Mouse (Mus musculus): Measurements from ENCODE around the gene Kifc3.

The Kifc3 gene

DNA sequence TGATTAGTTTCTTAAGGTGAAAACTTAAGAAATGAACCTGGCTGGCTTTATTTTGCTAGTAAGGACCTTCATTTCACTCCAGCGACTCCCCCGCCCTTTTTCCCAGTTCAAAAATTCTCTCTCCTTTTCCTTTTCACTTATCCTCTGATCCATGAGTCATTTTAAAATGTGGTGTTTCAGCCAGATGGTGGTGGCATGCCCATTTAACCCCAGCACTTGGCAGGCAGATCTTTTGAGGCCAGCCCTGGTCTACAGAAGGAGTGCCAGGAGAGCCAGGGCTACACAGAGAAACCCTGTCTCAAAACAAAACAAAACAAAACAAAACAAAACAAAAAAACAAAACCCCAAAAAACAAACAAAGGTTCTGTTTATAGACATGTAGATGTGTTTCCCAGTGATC lies 138.1 kb downstream of the Kifc3 start:
- H3K27me3 ChIP-seq (ENCODE audit: insufficient read depth, low read length): no peaks in the 10 kb centered on the region
- TF ChIP-seq POU5F1 (IDR thresholded peaks at IDR 0.05; ENCODE audit: borderline replicate concordance, low read length) (no peak), NANOG (IDR thresholded peaks at IDR 0.05; ENCODE audit: borderline replicate concordance, low read length) (no peak)

DNA sequence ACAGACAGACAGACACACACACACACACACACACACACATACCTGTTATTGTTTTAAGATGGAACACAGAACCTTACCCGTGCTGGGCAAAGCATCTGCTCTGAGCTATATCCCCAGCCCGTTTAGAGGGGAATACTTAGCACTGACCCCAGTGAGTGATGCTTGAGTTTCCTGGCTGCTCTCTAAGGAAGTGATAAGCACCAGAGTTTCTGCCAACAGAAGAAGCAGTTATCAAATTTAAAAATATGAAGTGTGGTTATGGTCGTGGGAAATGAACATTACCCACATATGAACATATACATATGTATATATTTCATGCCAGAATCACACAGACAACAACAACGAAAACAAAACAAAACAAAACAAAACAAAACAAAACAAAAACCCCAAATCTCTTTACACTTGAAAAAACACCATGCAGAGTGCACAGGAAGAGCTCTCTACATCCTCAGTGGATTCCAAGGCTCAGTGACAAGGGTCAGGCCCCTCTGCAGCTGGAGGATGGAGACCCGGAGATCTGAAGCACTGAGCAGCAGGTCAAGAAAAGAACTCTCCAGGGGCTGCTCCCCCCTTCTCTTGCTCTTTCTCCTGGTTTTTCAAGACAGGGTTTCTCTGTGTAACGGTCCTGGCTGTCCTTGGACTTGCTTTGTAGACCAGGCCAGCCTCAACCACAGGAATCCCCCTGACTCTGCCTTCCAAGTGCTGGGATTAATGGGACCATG lies 142.6 kb downstream of the Kifc3 start:
- Histone ChIP-seq H3K27me3 (ENCODE audit: insufficient read depth, low read length) (no peaks in the 10 kb centered on the region), H3K4me3 (replicated peaks; ENCODE audit: low read length) (no peak overlapping the region), H3K4me1 (replicated peaks; ENCODE audit: low read depth, low read length) (peaks cover 12% of the 10 kb centered on the region), H3K9me3 (ENCODE audit: low read length) (no peaks in the 10 kb centered on the region), H3K36me3 (ENCODE audit: insufficient read depth, low read length) (no peaks in the 10 kb centered on the region)
- TF ChIP-seq CTCF (conservative IDR thresholded peaks at IDR 0.05; ENCODE audit: low read length) (no peak), NANOG (IDR thresholded peaks at IDR 0.05; ENCODE audit: borderline replicate concordance, low read length) (no peak), POU5F1 (IDR thresholded peaks at IDR 0.05; ENCODE audit: borderline replicate concordance, low read length) (no peak)

More for the DNA sequence above, 138.1 kb downstream of the Kifc3 start:
- no peaks in the 10 kb centered on the region for H3K36me3 ChIP-seq (ENCODE audit: insufficient read depth, low read length)
- H3K9me3 ChIP-seq (ENCODE audit: low read length): no peaks in the 10 kb centered on the region
- no peak overlapping the region for H3K4me3 ChIP-seq (replicated peaks; ENCODE audit: low read length)
- peaks cover 17% of the 10 kb centered on the region for H3K4me1 ChIP-seq (replicated peaks; ENCODE audit: low read depth, low read length)

DNA sequence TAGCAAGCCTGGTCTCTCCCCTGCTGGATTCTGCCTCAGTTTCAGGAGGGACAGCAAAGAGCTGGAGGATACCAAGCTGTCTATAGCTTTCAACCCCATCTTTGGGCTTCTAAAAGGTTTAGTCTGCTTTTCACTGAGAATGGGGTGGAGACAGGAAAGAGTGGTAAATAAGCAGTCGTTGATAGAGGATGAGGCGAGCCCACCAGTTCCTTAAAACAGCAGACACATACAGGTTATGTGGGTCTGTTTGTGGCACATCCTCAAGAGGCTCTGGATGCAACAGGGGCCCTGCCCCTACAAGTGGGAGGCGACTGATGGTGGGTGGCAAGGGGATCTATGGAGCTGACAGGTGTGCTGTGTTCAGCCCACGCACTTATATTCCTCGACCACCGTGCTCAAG lies 144.0 kb downstream of the Kifc3 start:
- H3K27me3 ChIP-seq (ENCODE audit: insufficient read depth, low read length): no peaks in the 10 kb centered on the region
- H3K4me1 ChIP-seq (replicated peaks; ENCODE audit: low read depth, low read length): peaks cover 13% of the 10 kb centered on the region
- no peak for TF ChIP-seq CTCF (conservative IDR thresholded peaks at IDR 0.05; ENCODE audit: low read length)
- no peak for TF ChIP-seq NANOG (IDR thresholded peaks at IDR 0.05; ENCODE audit: borderline replicate concordance, low read length)
- TF ChIP-seq POU5F1 (IDR thresholded peaks at IDR 0.05; ENCODE audit: borderline replicate concordance, low read length): no peak
- H3K36me3 ChIP-seq (ENCODE audit: insufficient read depth, low read length): no peaks in the 10 kb centered on the region
- H3K9me3 ChIP-seq (ENCODE audit: low read length): no peaks in the 10 kb centered on the region
- H3K4me3 ChIP-seq (replicated peaks; ENCODE audit: low read length): no peak overlapping the region

DNA sequence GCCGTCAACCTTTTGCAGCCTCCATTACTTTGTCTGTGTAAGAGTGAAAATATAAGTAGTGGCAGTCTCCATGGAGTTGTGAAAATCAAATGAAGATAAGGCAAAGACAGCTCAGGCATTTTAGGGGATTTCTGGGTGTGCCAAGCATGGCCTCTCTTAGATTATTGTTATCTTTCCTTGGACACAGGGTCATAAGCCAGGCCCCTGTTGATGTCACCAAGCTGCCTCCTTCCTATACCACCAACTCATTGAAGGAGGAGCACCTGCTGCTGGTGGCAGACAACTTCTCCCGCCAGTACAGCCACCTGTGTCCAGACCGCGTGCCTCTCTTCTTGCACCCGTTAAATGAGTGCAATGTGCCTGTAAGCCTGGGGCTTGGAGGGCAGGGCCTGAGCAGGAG lies 146.2 kb downstream of the Kifc3 start:
- no peak overlapping the region for H3K4me3 ChIP-seq (replicated peaks; ENCODE audit: low read length)
- H3K9me3 ChIP-seq (ENCODE audit: low read length): no peaks in the 10 kb centered on the region
- no peaks in the 10 kb centered on the region for H3K27me3 ChIP-seq (ENCODE audit: insufficient read depth, low read length)
- H3K4me1 ChIP-seq (replicated peaks; ENCODE audit: low read depth, low read length): peaks cover 4% of the 10 kb centered on the region
- H3K36me3 ChIP-seq (ENCODE audit: insufficient read depth, low read length): no peaks in the 10 kb centered on the region
- TF ChIP-seq CTCF (conservative IDR thresholded peaks at IDR 0.05; ENCODE audit: low read length) (no peak), POU5F1 (IDR thresholded peaks at IDR 0.05; ENCODE audit: borderline replicate concordance, low read length) (no peak), NANOG (IDR thresholded peaks at IDR 0.05; ENCODE audit: borderline replicate concordance, low read length) (no peak)

DNA sequence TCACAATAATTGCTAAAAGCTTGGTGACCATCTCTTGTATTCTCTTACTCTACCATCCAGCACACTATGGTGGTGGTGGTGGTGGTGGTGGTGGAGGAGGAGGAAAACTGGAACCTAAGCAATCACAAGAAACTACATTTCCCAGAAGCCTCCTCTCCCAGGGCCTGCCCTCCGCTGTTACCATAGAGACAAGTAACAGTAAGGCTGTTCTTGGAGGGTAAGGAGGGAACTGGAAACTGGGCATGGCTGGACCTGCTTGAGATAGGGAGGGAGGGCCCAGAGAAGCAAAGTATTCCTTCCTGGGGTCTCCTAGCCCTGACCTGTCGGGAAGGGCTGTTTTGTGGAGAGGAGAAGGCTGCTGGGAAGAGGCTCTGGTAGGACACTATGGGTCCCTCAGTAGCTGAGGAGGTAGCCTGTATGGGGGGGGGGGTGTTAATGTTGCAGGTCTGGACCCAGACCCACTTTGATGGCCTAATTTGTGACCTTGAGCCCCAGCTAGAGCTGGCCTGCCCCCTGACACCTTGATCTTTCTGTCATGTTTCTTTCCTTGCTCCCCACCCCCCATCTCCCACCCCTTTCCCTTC lies 147.6 kb downstream of the Kifc3 start, which contains the start of gene Drc7:
TSS of gene Drc7 (plus strand) at position 177 of the 584 bp plus-strand sequence.
- Histone ChIP-seq H3K4me3 (replicated peaks; ENCODE audit: low read length) (no peak within 1 kb of the TSS), H3K4me1 (replicated peaks; ENCODE audit: low read depth, low read length) (peaks cover 4% of the 10 kb centered on the region), H3K27me3 (ENCODE audit: insufficient read depth, low read length) (no peaks in the 10 kb centered on the region), H3K9me3 (ENCODE audit: low read length) (no peaks in the 10 kb centered on the region), H3K36me3 (ENCODE audit: insufficient read depth, low read length) (no peaks in the 10 kb centered on the region)
- TF ChIP-seq POU5F1 (IDR thresholded peaks at IDR 0.05; ENCODE audit: borderline replicate concordance, low read length): no peak
- no peak for TF ChIP-seq CTCF (conservative IDR thresholded peaks at IDR 0.05; ENCODE audit: low read length)
- no peak for TF ChIP-seq NANOG (IDR thresholded peaks at IDR 0.05; ENCODE audit: borderline replicate concordance, low read length)

DNA sequence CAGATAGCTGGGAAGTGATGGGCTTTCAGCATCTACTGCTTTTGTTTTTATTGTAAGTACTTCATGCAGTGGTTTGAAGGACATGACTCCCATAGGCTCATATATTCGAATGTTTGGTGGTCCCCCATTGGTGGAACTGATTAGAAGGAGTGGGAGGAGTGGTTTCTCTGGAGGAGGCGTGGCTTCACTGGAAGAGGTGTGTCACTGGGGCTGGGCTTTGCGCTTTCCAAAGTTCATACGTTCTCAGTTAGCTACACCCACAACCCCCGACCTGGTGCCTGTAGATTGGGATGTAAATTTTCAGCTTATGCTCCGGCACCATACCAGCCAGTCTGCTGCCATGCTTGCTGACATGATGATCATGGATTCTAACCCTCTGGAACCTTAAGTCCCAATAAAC lies 148.2 kb downstream of the Kifc3 start:
- no peaks in the 10 kb centered on the region for H3K36me3 ChIP-seq (ENCODE audit: insufficient read depth, low read length)
- TF ChIP-seq CTCF (conservative IDR thresholded peaks at IDR 0.05; ENCODE audit: low read length): no peak
- no peak for TF ChIP-seq NANOG (IDR thresholded peaks at IDR 0.05; ENCODE audit: borderline replicate concordance, low read length)
- no peak for TF ChIP-seq POU5F1 (IDR thresholded peaks at IDR 0.05; ENCODE audit: borderline replicate concordance, low read length)
- peaks cover 4% of the 10 kb centered on the region for H3K4me1 ChIP-seq (replicated peaks; ENCODE audit: low read depth, low read length)
- H3K4me3 ChIP-seq (replicated peaks; ENCODE audit: low read length): no peak overlapping the region
- H3K9me3 ChIP-seq (ENCODE audit: low read length): no peaks in the 10 kb centered on the region
- H3K27me3 ChIP-seq (ENCODE audit: insufficient read depth, low read length): no peaks in the 10 kb centered on the region
